Comparison of ENCODE assay signal across 9 mouse cellular contexts in the genomic region with DNA sequence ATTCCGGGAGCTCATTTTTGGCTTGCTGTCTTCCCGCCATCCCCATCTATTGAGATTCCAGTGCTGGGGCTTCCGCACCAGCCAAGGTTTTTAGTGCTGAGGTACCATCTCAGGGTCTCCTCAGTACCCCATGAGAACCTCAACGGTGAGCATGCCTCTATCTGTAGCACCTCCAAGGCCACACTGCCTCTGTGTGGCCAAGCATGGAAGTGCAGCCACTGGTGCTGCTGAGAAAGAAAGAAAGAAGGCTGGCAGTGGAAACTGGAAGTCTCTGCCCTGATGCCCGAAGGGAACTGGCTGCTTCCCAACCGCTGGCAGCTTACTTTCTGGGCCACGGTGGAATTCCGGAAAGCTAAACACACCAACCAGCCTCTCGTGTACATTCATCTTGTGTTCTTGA.
DNase-seq lines count a peak whose midpoint lies in the region; ATAC-seq lines count a peak whose summit lies in the region.
"Had no signal": no experiment of that assay in that cellular context is flagged by ENCODE, and none has a peak within 500 bp of the region (broad histone marks: within the 10 kb centered on the region; RNA-seq: fewer than 3 reads in every experiment).

No protein-coding gene starts in this region.

- no peak overlapping the region for H3K4me3 ChIP-seq in heart, embryonic 12.5 days
- H3K4me3 ChIP-seq in hindbrain, embryonic 16.5 days (ENCODE audit: low read length), result no peak overlapping the region
- H3K4me3 ChIP-seq: megakaryocyte, embryonic 14.5 days had no signal

- no peaks in the 10 kb centered on the region for H3K4me1 ChIP-seq in heart, embryonic 12.5 days (replicated peaks)
- H3K4me1 ChIP-seq in hindbrain, embryonic 16.5 days (ENCODE audit: control insufficient read depth, insufficient read depth, low read depth, low read length), result peaks cover 3% of the 10 kb centered on the region; the same call in 1 of the 2 replicates

- 46% methylated on average over 9 of the region's 9 CpGs for WGBS in heart, embryonic 12.5 days
- WGBS in hindbrain, embryonic 16.5 days, result 46% methylated on average over 9 of the region's 9 CpGs

- no peaks in the 10 kb centered on the region for H3K9me3 ChIP-seq in heart, embryonic 12.5 days (replicated peaks)
- no peaks in the 10 kb centered on the region for H3K9me3 ChIP-seq in hindbrain, embryonic 16.5 days (ENCODE audit: control insufficient read depth, low read length)
- H3K9me3 ChIP-seq: megakaryocyte, embryonic 14.5 days had no signal

- H3K27ac ChIP-seq in heart, embryonic 12.5 days (ENCODE audit: poor library complexity, severe bottlenecking), result no peak overlapping the region
- no peak overlapping the region for H3K27ac ChIP-seq in hindbrain, embryonic 16.5 days (ENCODE audit: low read depth, low read length)

- no peak overlapping the region for H3K9ac ChIP-seq in heart, embryonic 12.5 days
- H3K9ac ChIP-seq in hindbrain, embryonic 16.5 days (ENCODE audit: low read depth, low read length), result no peak overlapping the region

- H3K27me3 ChIP-seq in heart, embryonic 12.5 days (replicated peaks), result no peaks in the 10 kb centered on the region
- no peaks in the 10 kb centered on the region for H3K27me3 ChIP-seq in hindbrain, embryonic 16.5 days (replicated peaks; ENCODE audit: control insufficient read depth, insufficient read depth, low read length)
- H3K27me3 ChIP-seq: megakaryocyte, embryonic 14.5 days had no signal

- ATAC-seq in heart, embryonic 12.5 days (ENCODE audit: insufficient number of reproducible peaks, low FRiP score), result no peak
- peak; percentile 66; the same call in 1 of the 2 replicates for ATAC-seq in hindbrain, embryonic 16.5 days
- peak; percentile 98 for ATAC-seq in megakaryocyte progenitor cell, adult 5-6 weeks (replicated peaks; ENCODE audit: poor library complexity)

- no peaks in the 10 kb centered on the region for H3K36me3 ChIP-seq in heart, embryonic 12.5 days
- H3K36me3 ChIP-seq in hindbrain, embryonic 16.5 days (ENCODE audit: control insufficient read depth, insufficient read depth, low read length), result no peaks in the 10 kb centered on the region

- no peak overlapping the region for H3K4me2 ChIP-seq in heart, embryonic 12.5 days
- no peak overlapping the region for H3K4me2 ChIP-seq in hindbrain, embryonic 16.5 days (ENCODE audit: low read length)

- peak; percentile 91 for DNase-seq in heart, adult 11 months
- DNase-seq in cerebellum, postnatal 10 days, result peak; percentile 94 to 95
- DNase-seq in frontal cortex, postnatal 14 days (ENCODE audit: low spot score in 2 of 2), result peak; percentile 73 to 82
- DNase-seq in left cerebral cortex, adult 11 months (ENCODE audit: low spot score), result peak; percentile 73
- peak; percentile 25 for DNase-seq in skeletal muscle tissue, adult 2 months (ENCODE audit: low read depth, low spot score)

Comparison
In these comparisons a context has a peak if more than half of its experiments do, and no peak if none do; other contexts are left out.
1. DNase-seq: peak in every context shown above with its lines; median percentile 94 in cerebellum, postnatal 10 days; 91 in heart, adult 11 months; 78 in frontal cortex, postnatal 14 days; 73 in left cerebral cortex, adult 11 months; 25 in skeletal muscle tissue, adult 2 months.